Mouse (Mus musculus) spleen, adult 2 months (tissue): ENCODE data around the gene Cpne8.

Source experiments
- CTCF ChIP-seq: fragments of 200-500 bp; IDR thresholded peaks from 2 replicates; pipeline ENCODE4 v1.5.1; 2011; ENCODE audit warnings: mild to moderate bottlenecking, inconsistent platforms; ENCODE audit not compliant: insufficient read depth, insufficient read length, insufficient replicate concordance; ENCODE audit errors: extremely low read depth
- POLR2A ChIP-seq: fragments of 200-500 bp; IDR thresholded peaks from 2 replicates; pipeline ENCODE4 v1.6.1; 2011; ENCODE audit warnings: low read depth, low read length, inconsistent platforms

DNA sequence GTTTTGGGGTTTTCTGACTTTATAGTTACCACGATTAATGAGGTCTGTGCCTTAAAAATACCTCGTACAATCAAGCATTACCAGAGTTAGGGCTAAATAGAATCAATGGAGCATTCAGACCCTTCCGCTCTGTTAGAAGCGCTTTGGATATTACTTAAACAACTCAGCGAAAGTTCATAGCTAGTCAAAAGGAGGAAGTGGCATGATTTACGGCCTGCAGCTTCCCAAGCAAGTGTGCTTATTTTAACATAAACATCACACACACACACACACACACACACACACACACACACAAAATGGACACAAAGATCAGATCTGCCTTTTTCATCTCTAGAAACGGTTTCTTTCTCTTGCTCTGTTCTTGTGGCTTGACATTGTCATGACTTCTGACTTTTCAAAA, 9.7 kb downstream of the Cpne8 start:
- TF ChIP-seq CTCF (no peak), POLR2A (no peak)
